Mouse (Mus musculus) CH12F3 (cell line): ENCODE measurements around the gene Rtkn.

Experiments
- in situ Hi-C: fragments of 300-500 bp; cut with MboI; formaldehyde crosslinking; loops from 2 replicates; pipeline ENCODE4 v1.14.3; 2020; ENCODE audit warnings: low sequenced_read_pairs

Gene Rtkn

GRCm38 (mm10) chr6:83134951-83135513, at the start of gene Rtkn:
Gene Rtkn, plus strand, starts transcription at chr6:83135463.
- in situ Hi-C loops = no loop called here

GRCm38 (mm10) chr6:83086121-83087035, 48.9 kb upstream of the Rtkn start, which contains the start of gene Lbx2:
Gene Lbx2, plus strand, starts transcription at chr6:83086367.
- in situ Hi-C loops = no loop called here

GRCm38 (mm10) chr6:83087205-83087925, 47.9 kb upstream of the Rtkn start:
- in situ Hi-C loops = no loop called here

GRCm38 (mm10) chr6:83087926-83088260, 47.4 kb upstream of the Rtkn start:
- in situ Hi-C loops = no loop called here

- in situ Hi-C loops = no loop called here
Observed at GRCm38 (mm10) chr6:83092416-83093127, 42.7 kb upstream of the Rtkn start.

GRCm38 (mm10) chr6:83095968-83096367, 39.3 kb upstream of the Rtkn start:
- in situ Hi-C loops = no loop called here

- in situ Hi-C loops = no loop called here
Observed at GRCm38 (mm10) chr6:83098411-83098810, 36.9 kb upstream of the Rtkn start.

GRCm38 (mm10) chr6:83101316-83101687, 34.0 kb upstream of the Rtkn start, which contains the start of the genes Ccdc142 and Gm42688:
Gene Ccdc142, plus strand, starts transcription at chr6:83101601.
Gene Gm42688, plus strand, starts transcription at chr6:83101617.
- in situ Hi-C loops = no loop called here

- in situ Hi-C loops = no loop called here
Observed at GRCm38 (mm10) chr6:83101688-83102556, 33.3 kb upstream of the Rtkn start.

GRCm38 (mm10) chr6:83103130-83103650, 32.1 kb upstream of the Rtkn start:
- in situ Hi-C loops = no loop called here

GRCm38 (mm10) chr6:83104158-83104557, 31.1 kb upstream of the Rtkn start:
- in situ Hi-C loops = no loop called here

- in situ Hi-C loops = no loop called here
Observed at GRCm38 (mm10) chr6:83107566-83108400, 27.5 kb upstream of the Rtkn start.

- in situ Hi-C loops = no loop called here
Observed at GRCm38 (mm10) chr6:83108762-83109668, 26.2 kb upstream of the Rtkn start, which contains the start of gene Mrpl53. Gene Mrpl53, plus strand, starts transcription at chr6:83109040.

GRCm38 (mm10) chr6:83111510-83112136, 23.6 kb upstream of the Rtkn start:
- in situ Hi-C loops = no loop called here

- in situ Hi-C loops = no loop called here
Observed at GRCm38 (mm10) chr6:83115011-83115671, 20.1 kb upstream of the Rtkn start, which contains the start of gene Mogs. Gene Mogs, plus strand, starts transcription at chr6:83115496.

GRCm38 (mm10) chr6:83115682-83116372, 19.4 kb upstream of the Rtkn start:
- in situ Hi-C loops = no loop called here
